Mouse (Mus musculus) heart, embryonic 10.5 days (tissue): ENCODE results near the gene Hmcn2. TPM values are rescaled to one million over a fixed set of nuclear protein-coding genes. Genes with fewer than 3 reads are reported as not detected.

Experiments used
- DNase-seq: peaks from one replicate; pipeline ENCODE4 v3.0.0-alpha.2; 2017; ENCODE audit warnings: low spot score
- H3K27ac ChIP-seq: fragments of 300-500 bp; sonication (generic); 2 replicates; pipeline ENCODE4 v1.5.1; 2016; ENCODE audit warnings: mild to moderate bottlenecking
- H3K27me3 ChIP-seq: fragments of 300-500 bp; sonication (generic); 2 replicates; pipeline ENCODE4 v1.6.1; 2016; ENCODE audit warnings: mild to moderate bottlenecking; ENCODE audit not compliant: poor library complexity, insufficient read depth, severe bottlenecking
- H3K36me3 ChIP-seq: fragments of 300-500 bp; sonication (generic); 2 replicates; pipeline ENCODE4 v1.6.1; 2016; ENCODE audit warnings: mild to moderate bottlenecking, moderate library complexity
- H3K4me1 ChIP-seq: fragments of 300-500 bp; sonication (generic); 2 replicates; pipeline ENCODE4 v1.6.1; 2016; ENCODE audit warnings: mild to moderate bottlenecking
- H3K4me3 ChIP-seq: fragments of 300-500 bp; sonication (generic); 2 replicates; pipeline ENCODE4 v1.5.1; 2016; ENCODE audit warnings: mild to moderate bottlenecking, moderate library complexity
- H3K9me3 ChIP-seq: fragments of 300-500 bp; sonication (generic); 2 replicates; pipeline ENCODE4 v1.6.1; 2016; ENCODE audit warnings: mild to moderate bottlenecking, moderate library complexity
- WGBS: fragments of 180-500 bp; shearing (Covaris S2); methylation state at CpG from one replicate; pipeline ENCODE4 v1.1.7; 2016; 5-methylcytosine and 5-hydroxymethylcytosine counted together
- polyA plus RNA-seq: library from polyadenylated mRNA; unstranded; fragments of >200 nt; fragmentation: Nextera tagmentation; extraction: Ambion mirVana; gene quantifications from 2 replicates; pipeline ENCODE4 v1.2.1, GENCODE M21; 2016

Gene Hmcn2
- polyA plus RNA-seq, 1 experiment from 2014 or later, result 0.33 TPM

- DNase-seq, result no peak
- Histone ChIP-seq H3K4me3 (no peak overlapping the region), H3K36me3 (no peaks in the 10 kb centered on the region), H3K27ac (peak overlapping the region; percentile 38; the same call in 1 of the 2 replicates), H3K9me3 (no peaks in the 10 kb centered on the region), H3K27me3 (peaks cover 55% of the 10 kb centered on the region), H3K4me1 (peaks cover 60% of the 10 kb centered on the region)
- WGBS, result 59% methylated on average over 8 of the region's 8 CpGs
Observed at GRCm38 (mm10) chr2:31454280-31454679, 140.1 kb downstream of the Hmcn2 start.

- no peaks in the 10 kb centered on the region for H3K9me3 ChIP-seq
- H3K4me1 ChIP-seq, result peaks cover 62% of the 10 kb centered on the region
- no peak for DNase-seq
- peaks cover 66% of the 10 kb centered on the region for H3K27me3 ChIP-seq
- H3K4me3 ChIP-seq, result no peak overlapping the region
- 78% methylated on average over 7 of the region's 7 CpGs for WGBS
- peak overlapping the region; percentile 24; the same call in 1 of the 2 replicates for H3K27ac ChIP-seq
- no peaks in the 10 kb centered on the region for H3K36me3 ChIP-seq
Observed at GRCm38 (mm10) chr2:31455418-31455817, 141.2 kb downstream of the Hmcn2 start.

GRCm38 (mm10) chr2:31458460-31458859, 144.2 kb downstream of the Hmcn2 start:
- 34% methylated on average over 5 of the region's 5 CpGs for WGBS
- no peak overlapping the region for H3K4me3 ChIP-seq

GRCm38 (mm10) chr2:31458989-31459936, 145.0 kb downstream of the Hmcn2 start:
- Histone ChIP-seq H3K36me3 (no peaks in the 10 kb centered on the region), H3K4me3 (peak overlapping the region; percentile 62), H3K4me1 (peaks cover 36% of the 10 kb centered on the region), H3K27me3 (peaks cover 87% of the 10 kb centered on the region), H3K27ac (no peak overlapping the region), H3K9me3 (no peaks in the 10 kb centered on the region)
- 37% methylated on average over 16 of the region's 16 CpGs for WGBS
- no peak for DNase-seq

More at GRCm38 (mm10) chr2:31458460-31458859, 144.2 kb downstream of the Hmcn2 start:
- H3K4me1 ChIP-seq, result peaks cover 44% of the 10 kb centered on the region
- H3K27ac ChIP-seq, result no peak overlapping the region
- H3K36me3 ChIP-seq, result no peaks in the 10 kb centered on the region
- no peak for DNase-seq
- peaks cover 79% of the 10 kb centered on the region for H3K27me3 ChIP-seq
- no peaks in the 10 kb centered on the region for H3K9me3 ChIP-seq

- Histone ChIP-seq H3K27me3 (peaks cover 95% of the 10 kb centered on the region), H3K4me3 (peak overlapping the region; percentile 62), H3K27ac (peak overlapping the region; percentile 65), H3K36me3 (no peaks in the 10 kb centered on the region), H3K9me3 (no peaks in the 10 kb centered on the region), H3K4me1 (peaks cover 28% of the 10 kb centered on the region)
- WGBS, result 2% methylated on average over 48 of the region's 48 CpGs
- no peak for DNase-seq
Observed at GRCm38 (mm10) chr2:31460025-31460571, 145.9 kb downstream of the Hmcn2 start.

GRCm38 (mm10) chr2:31460920-31461319, 146.7 kb downstream of the Hmcn2 start:
- no peaks in the 10 kb centered on the region for H3K9me3 ChIP-seq
- H3K27ac ChIP-seq, result no peak overlapping the region
- DNase-seq, result no peak
- H3K4me1 ChIP-seq, result peaks cover 24% of the 10 kb centered on the region
- H3K27me3 ChIP-seq, result peaks cover 96% of the 10 kb centered on the region
- no peak overlapping the region for H3K4me3 ChIP-seq
- H3K36me3 ChIP-seq, result no peaks in the 10 kb centered on the region
- WGBS, result 67% methylated on average over 7 of the region's 7 CpGs

- Histone ChIP-seq H3K27ac (no peak overlapping the region), H3K4me3 (no peak overlapping the region), H3K36me3 (no peaks in the 10 kb centered on the region), H3K27me3 (peaks cover 88% of the 10 kb centered on the region), H3K4me1 (peaks cover 24% of the 10 kb centered on the region), H3K9me3 (no peaks in the 10 kb centered on the region)
- WGBS, result 30% methylated on average over 8 of the region's 8 CpGs
- DNase-seq, result no peak
Observed at GRCm38 (mm10) chr2:31462051-31462450, 147.8 kb downstream of the Hmcn2 start.

- Histone ChIP-seq H3K27me3 (peaks cover 86% of the 10 kb centered on the region), H3K4me1 (peaks cover 24% of the 10 kb centered on the region), H3K4me3 (no peak overlapping the region), H3K36me3 (no peaks in the 10 kb centered on the region), H3K9me3 (no peaks in the 10 kb centered on the region), H3K27ac (no peak overlapping the region)
- DNase-seq, result no peak
- WGBS, result 79% methylated on average over 7 of the region's 7 CpGs
Observed at GRCm38 (mm10) chr2:31463253-31463652, 149.0 kb downstream of the Hmcn2 start.

GRCm38 (mm10) chr2:31463696-31464528, 149.7 kb downstream of the Hmcn2 start:
- Histone ChIP-seq H3K27ac (no peak overlapping the region), H3K36me3 (no peaks in the 10 kb centered on the region), H3K9me3 (no peaks in the 10 kb centered on the region), H3K27me3 (peaks cover 86% of the 10 kb centered on the region), H3K4me3 (no peak overlapping the region), H3K4me1 (peaks cover 21% of the 10 kb centered on the region)
- WGBS, result 51% methylated on average over 8 of the region's 8 CpGs
- DNase-seq, result no peak

- H3K27ac ChIP-seq, result no peak overlapping the region
- H3K9me3 ChIP-seq, result no peaks in the 10 kb centered on the region
- no peaks in the 10 kb centered on the region for H3K36me3 ChIP-seq
- peaks cover 86% of the 10 kb centered on the region for H3K27me3 ChIP-seq
- H3K4me3 ChIP-seq, result no peak overlapping the region
- WGBS, result 85% methylated on average over 6 of the region's 6 CpGs
- DNase-seq, result no peak
- peaks cover 18% of the 10 kb centered on the region for H3K4me1 ChIP-seq
Observed at GRCm38 (mm10) chr2:31464529-31464910, 150.3 kb downstream of the Hmcn2 start.

GRCm38 (mm10) chr2:31467457-31467856, 153.2 kb downstream of the Hmcn2 start:
- Histone ChIP-seq H3K4me1 (peaks cover 26% of the 10 kb centered on the region), H3K27me3 (peaks cover 88% of the 10 kb centered on the region), H3K36me3 (no peaks in the 10 kb centered on the region), H3K9me3 (no peaks in the 10 kb centered on the region), H3K4me3 (no peak overlapping the region), H3K27ac (no peak overlapping the region)
- 57% methylated on average over 1 of the region's 1 CpGs for WGBS
- no peak for DNase-seq

GRCm38 (mm10) chr2:31468857-31469256, 154.6 kb downstream of the Hmcn2 start:
- 76% methylated on average over 7 of the region's 7 CpGs for WGBS
- Histone ChIP-seq H3K9me3 (no peaks in the 10 kb centered on the region), H3K27me3 (peaks cover 76% of the 10 kb centered on the region), H3K4me1 (peaks cover 26% of the 10 kb centered on the region), H3K36me3 (no peaks in the 10 kb centered on the region), H3K27ac (no peak overlapping the region), H3K4me3 (no peak overlapping the region)
- DNase-seq, result no peak
